Mouse (Mus musculus) kidney, embryonic 14.5 days (tissue): Measurements from ENCODE around the gene Acot1. TPM values are rescaled to one million over a fixed set of nuclear protein-coding genes. Genes with fewer than 3 reads are reported as not detected.
"Not testable (repeated sequence)": the region's sequence is repeated elsewhere in the genome, so short reads cannot be mapped to it uniquely, and the experiment has no call there.

Experiments used
- ATAC-seq: fragments of 200-750 bp; cut with Nextera tagmentation; 2 replicates; pipeline ENCODE4 v1.8.0; 2017; ENCODE audit warnings: moderate number of reproducible peaks, mild to moderate bottlenecking, moderate TSS enrichment, moderate library complexity; ENCODE audit not compliant: low FRiP score, low TSS enrichment
- H3K27ac ChIP-seq: fragments of 300-500 bp; sonication (generic); 2 replicates; pipeline ENCODE4 v1.5.1; 2014; ENCODE audit warnings: low read depth, mild to moderate bottlenecking, low read length, moderate library complexity, mixed read lengths
- H3K27me3 ChIP-seq: fragments of 300-500 bp; sonication (generic); 2 replicates; pipeline ENCODE4 v1.6.1; 2014; ENCODE audit warnings: mild to moderate bottlenecking, low read length; ENCODE audit not compliant: control insufficient read depth, insufficient read depth
- H3K36me3 ChIP-seq: fragments of 300-500 bp; sonication (generic); 2 replicates; pipeline ENCODE4 v1.6.1; 2014; ENCODE audit warnings: low read length, mixed read lengths; ENCODE audit not compliant: control insufficient read depth, insufficient read depth
- H3K4me1 ChIP-seq: fragments of 300-500 bp; sonication (generic); 2 replicates; pipeline ENCODE4 v1.6.1; 2014; ENCODE audit warnings: low read length, mixed read lengths; ENCODE audit not compliant: control insufficient read depth, insufficient read depth
- H3K4me2 ChIP-seq: fragments of 300-500 bp; sonication (generic); replicated peaks from 2 replicates; pipeline ENCODE4 v1.6.1; 2014; ENCODE audit warnings: low read depth, mild to moderate bottlenecking, low read length
- H3K4me3 ChIP-seq: fragments of 300-500 bp; sonication (generic); 2 replicates; pipeline ENCODE4 v1.5.1; 2014; ENCODE audit warnings: mild to moderate bottlenecking, low read length
- H3K9ac ChIP-seq: fragments of 300-500 bp; sonication (generic); 2 replicates; pipeline ENCODE4 v1.6.1; 2014; ENCODE audit warnings: low read depth, mild to moderate bottlenecking, low read length, moderate library complexity
- H3K9me3 ChIP-seq: fragments of 300-500 bp; sonication (generic); 2 replicates; pipeline ENCODE4 v1.6.1; 2016; ENCODE audit warnings: low read length; ENCODE audit not compliant: control insufficient read depth
- WGBS: fragments of 180-500 bp; shearing (Covaris S2); extraction: QIAGEN DNeasy Blood & Tissue Kit; methylation state at CpG from one replicate; pipeline ENCODE4 v1.1.7; 2014; 5-methylcytosine and 5-hydroxymethylcytosine counted together
- polyA plus RNA-seq: library from polyadenylated mRNA; unstranded; fragments of >200 nt; fragmentation: Nextera tagmentation; extraction: Ambion mirVana; gene quantifications from 2 replicates; pipeline ENCODE4 v1.2.1, GENCODE M21; 2014

Gene Acot1
- polyA plus RNA-seq, 1 experiment from 2014 or later: 55.2 TPM

GRCm38 (mm10) chr12:84010201-84010600 is 911 bp downstream of the Acot1 start:
- Histone ChIP-seq H3K4me2 (peak overlapping the region; percentile 51), H3K4me3 (peak overlapping the region; percentile 43), H3K9ac (peak overlapping the region; percentile 55; the same call in 1 of the 2 replicates), H3K4me1 (peaks cover 6% of the 10 kb centered on the region), H3K36me3 (no peaks in the 10 kb centered on the region; the same call in 1 of the 2 replicates), H3K9me3 (no peaks in the 10 kb centered on the region), H3K27me3 (no peaks in the 10 kb centered on the region), H3K27ac (no peak overlapping the region)
- no peak for ATAC-seq
- 71% methylated on average over 3 of the region's 3 CpGs for WGBS

GRCm38 (mm10) chr12:84011251-84012040 is 2.2 kb downstream of the Acot1 start:
- Histone ChIP-seq H3K9ac (no peak overlapping the region), H3K9me3 (no peaks in the 10 kb centered on the region), H3K4me3 (peak overlapping the region; percentile 2; the same call in 1 of the 2 replicates), H3K4me1 (peaks cover 6% of the 10 kb centered on the region), H3K27ac (peak overlapping the region; percentile 37; the same call in 1 of the 2 replicates), H3K27me3 (no peaks in the 10 kb centered on the region), H3K4me2 (peak overlapping the region; percentile 0; the same call in 1 of the 2 replicates), H3K36me3 (no peaks in the 10 kb centered on the region; the same call in 1 of the 2 replicates)
- WGBS: 28% methylated on average over 12 of the region's 12 CpGs
- peak; percentile 81 for ATAC-seq

GRCm38 (mm10) chr12:84013130-84013529 is 3.8 kb downstream of the Acot1 start:
- Histone ChIP-seq H3K9me3 (no peaks in the 10 kb centered on the region), H3K9ac (no peak overlapping the region), H3K4me3 (no peak overlapping the region), H3K4me1 (peaks cover 6% of the 10 kb centered on the region), H3K4me2 (no peak overlapping the region), H3K36me3 (no peaks in the 10 kb centered on the region; the same call in 1 of the 2 replicates), H3K27me3 (no peaks in the 10 kb centered on the region), H3K27ac (no peak overlapping the region)
- WGBS: 76% methylated on average over 6 of the region's 6 CpGs
- ATAC-seq: no peak

GRCm38 (mm10) chr12:84013701-84014100 is 4.4 kb downstream of the Acot1 start:
- Histone ChIP-seq H3K27ac (no peak overlapping the region), H3K4me1 (peaks cover 6% of the 10 kb centered on the region), H3K4me3 (no peak overlapping the region), H3K9me3 (no peaks in the 10 kb centered on the region), H3K9ac (no peak overlapping the region), H3K36me3 (no peaks in the 10 kb centered on the region; the same call in 1 of the 2 replicates), H3K27me3 (no peaks in the 10 kb centered on the region), H3K4me2 (no peak overlapping the region)
- ATAC-seq: no peak
- WGBS: 94% methylated on average over 7 of the region's 7 CpGs

- 0 out of 2 replicates have a peak, but pooled peaks have one; percentile 28 for ATAC-seq
- 25% methylated on average over 7 of the region's 7 CpGs for WGBS
These were observed 11.2 kb downstream of the Acot1 start for GRCm38 (mm10) chr12:84020528-84020927.

GRCm38 (mm10) chr12:84022266-84022665 is 13.0 kb downstream of the Acot1 start:
- not testable (repeated sequence) for H3K4me2 ChIP-seq, H3K27ac ChIP-seq, H3K9ac ChIP-seq, H3K36me3 ChIP-seq, H3K4me3 ChIP-seq, ATAC-seq, H3K9me3 ChIP-seq, H3K4me1 ChIP-seq, H3K27me3 ChIP-seq
- whole genome bisulfite sequencing: 92% methylated on average over 4 of the region's 4 CpGs

More at GRCm38 (mm10) chr12:84020528-84020927, 11.2 kb downstream of the Acot1 start:
- not testable (repeated sequence) for H3K4me3 ChIP-seq, H3K4me1 ChIP-seq, H3K27me3 ChIP-seq, H3K27ac ChIP-seq, H3K36me3 ChIP-seq, H3K4me2 ChIP-seq, H3K9me3 ChIP-seq, H3K9ac ChIP-seq

- H3K27ac ChIP-seq: no peak overlapping the region
These were observed 13.9 kb downstream of the Acot1 start for GRCm38 (mm10) chr12:84023052-84023745.

GRCm38 (mm10) chr12:84025888-84026287 is 16.6 kb downstream of the Acot1 start:
- Histone ChIP-seq H3K27ac (no peak overlapping the region), H3K4me3 (no peak overlapping the region), H3K36me3 (no peaks in the 10 kb centered on the region), H3K9ac (no peak overlapping the region), H3K27me3 (no peaks in the 10 kb centered on the region), H3K9me3 (no peaks in the 10 kb centered on the region), H3K4me1 (no peaks in the 10 kb centered on the region), H3K4me2 (no peak overlapping the region)
- no peak for ATAC-seq
- 80% methylated on average over 7 of the region's 7 CpGs for WGBS

More at GRCm38 (mm10) chr12:84023052-84023745, 13.9 kb downstream of the Acot1 start:
- H3K27me3 ChIP-seq: no peaks in the 10 kb centered on the region
- H3K9me3 ChIP-seq: no peaks in the 10 kb centered on the region
- WGBS: 82% methylated on average over 9 of the region's 9 CpGs
- H3K4me2 ChIP-seq: no peak overlapping the region
- H3K4me1 ChIP-seq: no peaks in the 10 kb centered on the region
- no peak for ATAC-seq
- H3K9ac ChIP-seq: no peak overlapping the region
- H3K36me3 ChIP-seq: no peaks in the 10 kb centered on the region
- H3K4me3 ChIP-seq: no peak overlapping the region

GRCm38 (mm10) chr12:84028328-84028727 is 19.0 kb downstream of the Acot1 start:
- WGBS: 62% methylated on average over 3 of the region's 3 CpGs
- not testable (repeated sequence) for H3K4me3 ChIP-seq, H3K4me2 ChIP-seq, H3K4me1 ChIP-seq, H3K9ac ChIP-seq, H3K9me3 ChIP-seq, H3K36me3 ChIP-seq, H3K27me3 ChIP-seq, H3K27ac ChIP-seq, ATAC-seq
